Mouse (Mus musculus) G1E-ER4 (cell line): ENCODE results near the gene Slc2a8. TPM values are rescaled to one million over a fixed set of nuclear protein-coding genes. Genes with fewer than 3 reads are reported as not detected.

ENCODE experiments used
- GATA1 ChIP-seq: IDR thresholded peaks from one replicate; pipeline ENCODE4 v1.8.0; 2012; ENCODE audit warnings: low read length, inconsistent platforms
- polyA plus RNA-seq: library from polyadenylated mRNA; stranded (reverse); fragments of >175 nt; gene quantifications from 2 replicates; pipeline ENCODE4 v1.2.3, GENCODE M21; 2012

Gene Slc2a8
- polyA plus RNA-seq, 1 experiment, result 63.5 TPM

DNA sequence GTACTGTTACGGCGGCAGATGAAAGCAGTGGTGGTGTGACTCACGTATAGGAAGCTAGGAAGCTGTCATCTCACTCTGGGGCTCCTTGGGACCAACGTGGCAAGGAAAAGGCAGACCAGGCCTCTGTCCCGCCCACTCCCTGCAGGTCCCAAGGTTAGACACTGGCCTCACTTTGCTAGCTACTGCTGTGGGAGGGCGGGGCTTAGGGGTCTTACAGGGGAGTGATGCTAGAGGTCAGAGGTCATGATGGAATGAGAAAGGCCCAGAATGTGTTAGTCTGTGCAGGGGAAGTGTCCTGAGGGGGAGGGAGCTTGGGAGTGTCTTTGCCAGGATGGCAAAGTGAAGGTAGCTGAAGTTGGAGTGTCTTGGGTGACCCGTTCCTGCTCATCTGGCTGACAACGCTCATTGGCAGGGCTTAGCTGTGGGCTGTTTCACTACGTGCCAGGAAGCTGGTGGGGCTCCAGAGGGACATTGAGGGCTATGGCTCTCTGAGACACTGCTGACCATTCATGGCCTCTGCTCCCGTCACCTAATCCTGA, 57.5 kb downstream of the Slc2a8 start:
- TF ChIP-seq GATA1, result no peak

DNA sequence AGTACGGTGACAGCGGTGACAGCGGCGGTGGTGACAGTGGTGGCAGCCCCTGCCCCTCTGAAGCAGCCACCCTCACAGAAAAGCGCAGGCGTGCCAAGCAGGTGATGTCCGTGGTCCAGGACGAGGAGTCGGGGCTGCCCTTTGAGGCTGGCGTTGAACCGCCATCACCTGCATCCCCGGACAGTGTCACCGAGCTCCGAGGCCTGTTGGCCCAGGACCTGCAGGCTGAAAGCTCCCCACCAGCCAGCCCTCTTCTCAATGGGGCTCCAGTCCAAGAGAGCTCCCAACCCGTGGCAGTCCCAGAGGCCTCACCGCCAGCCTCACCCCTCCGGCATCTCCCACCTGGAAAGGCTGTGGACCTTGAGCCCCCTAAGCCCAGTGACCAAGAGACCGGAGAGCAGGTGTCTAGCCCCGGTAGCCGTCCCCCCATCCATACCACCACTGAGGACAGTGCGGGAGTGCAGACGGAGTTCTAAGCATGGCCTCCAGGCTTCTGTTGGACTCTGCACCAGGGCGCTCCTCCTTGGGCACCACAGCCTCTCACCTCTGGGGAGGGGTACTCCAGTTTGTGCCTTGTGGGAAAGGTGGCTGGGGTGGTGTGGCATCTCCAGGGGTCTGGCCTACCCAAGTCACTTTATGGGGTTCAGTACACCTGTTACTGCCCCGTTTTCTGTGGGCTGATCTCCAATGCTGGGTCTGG, 58.2 kb downstream of the Slc2a8 start:
- no peak for TF ChIP-seq GATA1

Other genes starting within 250 kb of the Slc2a8 start
- gene 6330409D20Rik, start 241.1 kb downstream of the Slc2a8 start, polyA plus RNA-seq, result not detected in 2 replicates
- gene Tor2a, start 224.8 kb downstream of the Slc2a8 start, polyA plus RNA-seq, result 37.0 and 41.8 TPM in 2 replicates
- gene Ttc16, start 206.4 kb downstream of the Slc2a8 start, polyA plus RNA-seq, result 0.02 TPM in 1 of 2 replicates, not detected in the other
- gene Ptrh1, start 206.3 kb downstream of the Slc2a8 start, polyA plus RNA-seq, result 5.8 and 7.0 TPM in 2 replicates
- not detected in 2 replicates for gene Cfap157, start 197.7 kb downstream of the Slc2a8 start, polyA plus RNA-seq
- 2.3 and 2.6 TPM in 2 replicates for gene Stxbp1, start 134.8 kb downstream of the Slc2a8 start, polyA plus RNA-seq
- not detected in 2 replicates for gene Fam129b, start 106.0 kb downstream of the Slc2a8 start, polyA plus RNA-seq
- gene Rpl12, start 20.5 kb downstream of the Slc2a8 start, polyA plus RNA-seq, result 2,198 and 2,455 TPM in 2 replicates
- gene Lrsam1, start 20.5 kb downstream of the Slc2a8 start, polyA plus RNA-seq, result 9.1 TPM in 2 replicates
- 0.21 TPM in 1 of 2 replicates, not detected in the other for gene Garnl3, start 149.6 kb upstream of the Slc2a8 start, polyA plus RNA-seq
- gene Angptl2, start 234.0 kb upstream of the Slc2a8 start, polyA plus RNA-seq, result not detected in 2 replicates